Mouse (Mus musculus) adrenal gland, postnatal 10 days (tissue): ENCODE measurements around the gene Matn4. TPM values are rescaled to one million over a fixed set of nuclear protein-coding genes. Genes with fewer than 3 reads are reported as not detected.

Experiments used
- DNase-seq: peaks from one replicate; pipeline ENCODE4 v3.0.0; 2021; ENCODE audit warnings: mixed read lengths
- total RNA-seq, 2 experiments: library from RNA; stranded (reverse); gene quantifications; 2 replicates each; pipeline ENCODE4 v1.2.3; 2021

Gene Matn4
- total RNA-seq, 2 experiments from 2014 or later: 2.3 to 2.7 TPM

- no peak for DNase-seq
Measured at GRCm38 (mm10) chr2:164435216-164436090, 30.5 kb upstream of the Matn4 start.

- DNase-seq: no peak
Measured at GRCm38 (mm10) chr2:164434681-164435080, 29.7 kb upstream of the Matn4 start.

- no peak for DNase-seq
Measured at GRCm38 (mm10) chr2:164433278-164433895, 28.4 kb upstream of the Matn4 start.

- peak; percentile 74 for DNase-seq
Measured at GRCm38 (mm10) chr2:164432541-164433191, 27.7 kb upstream of the Matn4 start.

- no peak for DNase-seq
Measured at GRCm38 (mm10) chr2:164431676-164432465, 26.9 kb upstream of the Matn4 start.

- no peak for DNase-seq
Measured at GRCm38 (mm10) chr2:164430697-164431096, 25.7 kb upstream of the Matn4 start.

GRCm38 (mm10) chr2:164429881-164430615 is 25.1 kb upstream of the Matn4 start:
- DNase-seq: no peak

GRCm38 (mm10) chr2:164428451-164428850 is 23.5 kb upstream of the Matn4 start:
- no peak for DNase-seq

- no peak for DNase-seq
Measured at GRCm38 (mm10) chr2:164426952-164427351, 22.0 kb upstream of the Matn4 start.

- DNase-seq: no peak
Measured at GRCm38 (mm10) chr2:164426121-164426520, 21.2 kb upstream of the Matn4 start.

GRCm38 (mm10) chr2:164425401-164425800 is 20.4 kb upstream of the Matn4 start:
- DNase-seq: no peak

GRCm38 (mm10) chr2:164424406-164424805 is 19.4 kb upstream of the Matn4 start:
- DNase-seq: no peak

GRCm38 (mm10) chr2:164423464-164423863 is 18.5 kb upstream of the Matn4 start:
- peak; percentile 47 for DNase-seq

- DNase-seq: peak; percentile 68
Measured at GRCm38 (mm10) chr2:164422675-164423393, 17.9 kb upstream of the Matn4 start.

- DNase-seq: no peak
Measured at GRCm38 (mm10) chr2:164421979-164422378, 17.0 kb upstream of the Matn4 start.

GRCm38 (mm10) chr2:164421306-164421705 is 16.3 kb upstream of the Matn4 start:
- DNase-seq: no peak

GRCm38 (mm10) chr2:164419489-164419888 is 14.5 kb upstream of the Matn4 start:
- no peak for DNase-seq

- DNase-seq: no peak
Measured at GRCm38 (mm10) chr2:164418308-164418875, 13.4 kb upstream of the Matn4 start.

GRCm38 (mm10) chr2:164417198-164417597 is 12.2 kb upstream of the Matn4 start:
- peak; percentile 56 for DNase-seq

GRCm38 (mm10) chr2:164414581-164414980 is 9.6 kb upstream of the Matn4 start:
- no peak for DNase-seq
